Mouse (Mus musculus): ENCODE data around the gene Qrsl1.

DNA sequence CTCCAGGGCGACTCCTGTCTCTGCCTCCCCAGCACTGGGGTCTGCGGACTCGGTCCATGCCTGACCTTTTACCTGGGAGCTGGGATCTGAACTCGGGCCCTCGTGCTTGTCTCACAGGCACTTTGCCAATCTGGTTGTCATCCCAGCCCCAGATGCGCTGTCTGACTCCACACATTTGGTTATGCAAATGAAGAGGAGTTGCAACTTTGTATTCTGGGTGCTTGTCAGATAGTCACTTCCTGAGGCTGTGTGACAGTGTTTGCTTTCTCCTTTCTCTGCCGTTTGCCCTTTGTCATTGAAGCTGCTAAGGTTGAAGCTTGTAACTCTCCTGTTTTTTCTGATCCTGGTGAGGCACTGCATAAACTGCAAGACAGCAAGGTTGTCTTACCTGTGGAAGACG lies 26.2 kb upstream of the Qrsl1 start:
- TF ChIP-seq CEBPB (IDR thresholded peaks at IDR 0.05; ENCODE audit: insufficient read depth, poor library complexity, severe bottlenecking) (no peak), MYOD1 (IDR thresholded peaks at IDR 0.05; ENCODE audit: control insufficient read depth in 1 of 3, insufficient read length in 2 of 3, low read depth in 2 of 3) (no peak), TCF3 (IDR thresholded peaks at IDR 0.05; ENCODE audit: insufficient read length, low read depth) (no peak)

Data from myocyte (in vitro differentiated cells).